ENCODE assay signal across 7 mouse cellular contexts in the genomic region with DNA sequence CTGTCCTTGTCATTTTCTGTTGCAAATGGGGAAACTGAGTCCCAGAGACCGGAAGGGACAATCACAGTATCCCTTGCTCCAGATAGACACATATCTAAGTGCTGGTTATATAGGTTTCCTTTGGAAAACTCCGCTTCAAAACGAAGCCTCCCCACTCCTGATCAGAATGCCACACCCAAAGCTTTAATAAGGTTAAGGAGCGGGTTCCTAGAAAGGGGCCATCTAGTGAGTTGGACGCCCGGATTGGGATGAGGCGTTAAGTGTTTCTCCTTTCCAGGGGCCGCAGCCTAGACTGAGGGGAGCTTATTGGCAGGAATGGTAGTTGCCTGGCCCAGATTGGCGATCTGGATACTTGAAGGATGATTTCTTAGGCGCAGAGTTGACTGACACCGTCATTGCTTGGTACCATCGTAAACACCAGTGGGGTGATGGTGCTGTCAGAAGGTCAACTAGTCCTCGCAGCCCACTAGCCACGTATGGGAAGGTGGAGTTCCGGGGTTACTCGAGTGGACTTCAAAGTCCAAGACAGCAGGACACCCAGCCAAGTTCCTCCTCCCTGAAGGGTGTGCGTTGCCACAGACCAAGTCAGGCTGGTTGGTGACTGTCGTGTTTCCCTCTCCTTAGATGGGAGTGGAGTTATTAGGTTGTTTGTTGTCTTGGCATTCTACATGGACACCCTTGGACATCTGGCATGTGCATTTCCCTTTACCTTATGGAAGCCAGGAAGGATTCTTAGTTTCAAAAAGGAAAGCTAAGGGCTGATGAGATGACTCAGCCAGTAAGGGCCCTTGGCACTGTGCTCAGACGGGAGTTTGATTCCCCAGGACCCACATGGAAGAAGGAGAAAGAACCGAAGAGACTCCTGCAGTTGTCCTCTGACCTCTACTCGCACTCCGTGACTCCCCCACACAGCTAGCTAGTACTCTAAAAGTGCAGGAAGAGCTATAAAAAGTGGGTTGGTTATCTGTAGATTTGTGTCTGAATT. TPM values are rescaled to one million over a fixed set of nuclear protein-coding genes. Genes with fewer than 3 reads are reported as not detected.
DNase-seq lines count a peak whose midpoint lies in the region; ATAC-seq and TF ChIP-seq lines count a peak whose summit lies in the region.

No protein-coding gene starts in this region.

- H3K36me3 ChIP-seq in forebrain, embryonic 12.5 days (replicated peaks) = no peaks in the 10 kb centered on the region
- no peaks in the 10 kb centered on the region for H3K36me3 ChIP-seq in hindbrain, embryonic 11.5 days (ENCODE audit: control insufficient read depth, insufficient read depth, low read length)
- no peaks in the 10 kb centered on the region for H3K36me3 ChIP-seq in limb, embryonic 14.5 days (ENCODE audit: control insufficient read depth, insufficient read depth, low read length)
- H3K36me3 ChIP-seq in midbrain, embryonic 15.5 days (replicated peaks) = no peaks in the 10 kb centered on the region

- H3K4me2 ChIP-seq in forebrain, embryonic 12.5 days = peak overlapping the region; percentile 90
- H3K4me2 ChIP-seq in hindbrain, embryonic 11.5 days (replicated peaks; ENCODE audit: low read depth, low read length) = peak overlapping the region; percentile 59
- H3K4me2 ChIP-seq in limb, embryonic 14.5 days (replicated peaks; ENCODE audit: low read depth, low read length, severe bottlenecking) = peak overlapping the region; percentile 83
- H3K4me2 ChIP-seq in midbrain, embryonic 15.5 days = peak overlapping the region; percentile 86

- peak overlapping the region; percentile 94 for H3K4me3 ChIP-seq in forebrain, embryonic 12.5 days (replicated peaks)
- peak overlapping the region; percentile 92 for H3K4me3 ChIP-seq in hindbrain, embryonic 11.5 days (ENCODE audit: low read depth, low read length)
- peak overlapping the region; percentile 91 for H3K4me3 ChIP-seq in limb, embryonic 14.5 days (replicated peaks; ENCODE audit: low read length)
- peak overlapping the region; percentile 92 for H3K4me3 ChIP-seq in midbrain, embryonic 15.5 days

- no peak for TF ChIP-seq POLR2A in limb, embryonic 14.5 days (IDR thresholded peaks at IDR 0.05; ENCODE audit: borderline replicate concordance, extremely low read depth, insufficient read depth, insufficient read length)

- no peaks in the 10 kb centered on the region for H3K9me3 ChIP-seq in forebrain, embryonic 12.5 days
- H3K9me3 ChIP-seq in hindbrain, embryonic 11.5 days (ENCODE audit: control insufficient read depth, low read length) = no peaks in the 10 kb centered on the region
- H3K9me3 ChIP-seq in limb, embryonic 14.5 days (ENCODE audit: control insufficient read depth, low read length) = no peaks in the 10 kb centered on the region
- no peaks in the 10 kb centered on the region for H3K9me3 ChIP-seq in midbrain, embryonic 15.5 days

- peaks cover 20% of the 10 kb centered on the region for H3K4me1 ChIP-seq in forebrain, embryonic 12.5 days
- H3K4me1 ChIP-seq in hindbrain, embryonic 11.5 days (replicated peaks; ENCODE audit: control insufficient read depth, insufficient read depth, low read length) = peaks cover 4% of the 10 kb centered on the region; the same call in 1 of the 2 replicates
- H3K4me1 ChIP-seq in limb, embryonic 14.5 days (ENCODE audit: control insufficient read depth, insufficient read depth, low read length) = peaks cover 9% of the 10 kb centered on the region
- peaks cover 16% of the 10 kb centered on the region for H3K4me1 ChIP-seq in midbrain, embryonic 15.5 days

- DNase-seq in ES-CJ7 (ENCODE audit: low read depth, low spot score) = peak; percentile 18
- peak; percentile 30 for DNase-seq in adrenal gland, adult 8-10 months
- peak; percentile 43 for DNase-seq in hindbrain, embryonic 11.5 days (ENCODE audit: low spot score)
- no peak for DNase-seq in limb, embryonic 14.5 days (ENCODE audit: low spot score)

- peak overlapping the region; percentile 90 for H3K9ac ChIP-seq in forebrain, embryonic 12.5 days
- H3K9ac ChIP-seq in hindbrain, embryonic 11.5 days (ENCODE audit: low read depth, low read length) = peak overlapping the region; percentile 95
- peak overlapping the region; percentile 93 for H3K9ac ChIP-seq in limb, embryonic 14.5 days (ENCODE audit: low read depth, low read length, severe bottlenecking)
- H3K9ac ChIP-seq in midbrain, embryonic 15.5 days = peak overlapping the region; percentile 96

- ATAC-seq in forebrain, embryonic 12.5 days (ENCODE audit: low FRiP score) = no peak
- no peak for ATAC-seq in hindbrain, embryonic 11.5 days (ENCODE audit: low FRiP score)
- no peak for ATAC-seq in limb, embryonic 14.5 days (ENCODE audit: low FRiP score, low read depth)
- no peak for ATAC-seq in midbrain, embryonic 15.5 days (replicated peaks)
- ATAC-seq in inflammation-experienced regulatory T-cells, adult 6 months = no peak

- no peaks in the 10 kb centered on the region for H3K27me3 ChIP-seq in forebrain, embryonic 12.5 days
- H3K27me3 ChIP-seq in hindbrain, embryonic 11.5 days (ENCODE audit: control insufficient read depth, insufficient read depth, low read length) = no peaks in the 10 kb centered on the region
- H3K27me3 ChIP-seq in limb, embryonic 14.5 days (ENCODE audit: control insufficient read depth, insufficient read depth, low read length) = no peaks in the 10 kb centered on the region
- H3K27me3 ChIP-seq in midbrain, embryonic 15.5 days (replicated peaks) = no peaks in the 10 kb centered on the region

- WGBS in forebrain, embryonic 12.5 days = 30% methylated on average over 22 of the region's 22 CpGs
- 20% methylated on average over 22 of the region's 22 CpGs for WGBS in hindbrain, embryonic 11.5 days
- WGBS in limb, embryonic 14.5 days = 13% methylated on average over 22 of the region's 22 CpGs
- WGBS in midbrain, embryonic 15.5 days = 26% methylated on average over 22 of the region's 22 CpGs

- no peak overlapping the region for H3K27ac ChIP-seq in forebrain, embryonic 12.5 days
- no peak overlapping the region for H3K27ac ChIP-seq in hindbrain, embryonic 11.5 days (ENCODE audit: low read depth, low read length)
- no peak overlapping the region for H3K27ac ChIP-seq in limb, embryonic 14.5 days (replicated peaks; ENCODE audit: low read depth, low read length)
- H3K27ac ChIP-seq in midbrain, embryonic 15.5 days = no peak overlapping the region; the same call in 1 of the 2 replicates

RNA-seq across cellular contexts. Expression of a gene that starts 1.2 kb away (rescaled TPM):
- total RNA-seq in adrenal gland, adult 8-10 months (2022) = 10 to 100 TPM; 47.9 to 57.0 (median 51.4) TPM
- polyA plus RNA-seq in forebrain, embryonic 12.5 days (2016; fragmentation: Nextera tagmentation; extraction: Ambion mirVana) = 19.2 and 19.3 TPM in 2 replicates
- polyA plus RNA-seq in hindbrain, embryonic 11.5 days (2014; fragmentation: Nextera tagmentation; extraction: Ambion mirVana) = 22.0 and 22.2 TPM in 2 replicates
- polyA plus RNA-seq in limb, embryonic 14.5 days (2012; rRNA removed) = 20.2 and 23.5 TPM in 2 replicates
- polyA plus RNA-seq in limb, embryonic 14.5 days (2014; fragmentation: Nextera tagmentation; extraction: Ambion mirVana) = 24.2 and 26.3 TPM in 2 replicates
- 4.5 and 6.5 TPM in 2 replicates for polyA plus RNA-seq in midbrain, embryonic 15.5 days (2015; fragmentation: Nextera tagmentation; extraction: Ambion mirVana)
- 10 to 100 TPM; 41.7 to 94.3 (median 61.0) TPM for polyA plus RNA-seq in inflammation-experienced regulatory T-cells, adult 6 months (2017; shearing (Covaris generic))

RNA-seq across cellular contexts. Expression of a gene that starts 46.8 kb away (rescaled TPM):
- total RNA-seq in adrenal gland, adult 8-10 months (2022) = 100 to 1,000 TPM in 2 of 4 experiments, 10 to 100 TPM in 2; 96.7 to 128 (median 110) TPM
- 78.2 and 81.8 TPM in 2 replicates for polyA plus RNA-seq in forebrain, embryonic 12.5 days (2016; fragmentation: Nextera tagmentation; extraction: Ambion mirVana)
- 77.3 and 88.5 TPM in 2 replicates for polyA plus RNA-seq in hindbrain, embryonic 11.5 days (2014; fragmentation: Nextera tagmentation; extraction: Ambion mirVana)
- 26.9 and 28.0 TPM in 2 replicates for polyA plus RNA-seq in limb, embryonic 14.5 days (2012; rRNA removed)
- polyA plus RNA-seq in limb, embryonic 14.5 days (2014; fragmentation: Nextera tagmentation; extraction: Ambion mirVana) = 76.5 and 78.7 TPM in 2 replicates
- polyA plus RNA-seq in midbrain, embryonic 15.5 days (2015; fragmentation: Nextera tagmentation; extraction: Ambion mirVana) = 90.5 and 91.0 TPM in 2 replicates
- 10 to 100 TPM; 44.3 to 47.1 (median 46.0) TPM for polyA plus RNA-seq in inflammation-experienced regulatory T-cells, adult 6 months (2017; shearing (Covaris generic))
